Mouse (Mus musculus) heart, embryonic 16.5 days (tissue): ENCODE data around the gene Smok3b. TPM values are rescaled to one million over a fixed set of nuclear protein-coding genes. Genes with fewer than 3 reads are reported as not detected.
A peak's percentile ranks its signal among the peaks of the same experiment; 100 is the strongest.

Source experiments
- ATAC-seq: fragments of 200-750 bp; cut with Nextera tagmentation; replicated peaks from 2 replicates; pipeline ENCODE4 v1.8.0; 2017; ENCODE audit warnings: moderate number of reproducible peaks; ENCODE audit not compliant: insufficient read depth, low FRiP score; ENCODE audit errors: extremely low read depth
- H3K27ac ChIP-seq: fragments of 300-500 bp; sonication (generic); 2 replicates; pipeline ENCODE4 v1.5.1; 2014; ENCODE audit warnings: mild to moderate bottlenecking, low read length, control low read depth, moderate library complexity
- H3K27me3 ChIP-seq: fragments of 300-500 bp; sonication (generic); 2 replicates; pipeline ENCODE4 v1.6.1; 2014; ENCODE audit warnings: low read length, mixed read lengths; ENCODE audit not compliant: control insufficient read depth, insufficient read depth
- H3K36me3 ChIP-seq: fragments of 300-500 bp; sonication (generic); 2 replicates; pipeline ENCODE4 v1.6.1; 2014; ENCODE audit not compliant: control insufficient read depth, insufficient read depth
- H3K4me1 ChIP-seq: fragments of 300-500 bp; sonication (generic); 2 replicates; pipeline ENCODE4 v1.6.1; 2014; ENCODE audit warnings: low read length, mixed read lengths; ENCODE audit not compliant: control insufficient read depth, insufficient read depth
- H3K4me2 ChIP-seq: fragments of 300-500 bp; sonication (generic); 2 replicates; pipeline ENCODE4 v1.6.1; 2014; ENCODE audit warnings: low read depth, mild to moderate bottlenecking, control low read depth, low read length
- H3K4me3 ChIP-seq: fragments of 300-500 bp; sonication (generic); 2 replicates; pipeline ENCODE4 v1.5.1; 2014; ENCODE audit warnings: mild to moderate bottlenecking, control low read depth, low read length
- H3K9ac ChIP-seq: fragments of 300-500 bp; sonication (generic); 2 replicates; pipeline ENCODE4 v1.6.1; 2014; ENCODE audit warnings: low read length, control low read depth
- H3K9me3 ChIP-seq: fragments of 300-500 bp; sonication (generic); replicated peaks from 2 replicates; pipeline ENCODE4 v1.6.1; 2016; ENCODE audit warnings: low read length; ENCODE audit not compliant: control insufficient read depth
- WGBS: fragments of 180-500 bp; shearing (Covaris S2); extraction: QIAGEN DNeasy Blood & Tissue Kit; methylation state at CpG from one replicate; pipeline ENCODE4 v1.1.7; 2014; 5-methylcytosine and 5-hydroxymethylcytosine counted together
- polyA plus RNA-seq: library from polyadenylated mRNA; unstranded; fragments of >200 nt; fragmentation: Nextera tagmentation; extraction: Ambion mirVana; gene quantifications from 2 replicates; pipeline ENCODE4 v1.2.1, GENCODE M21; 2015

Gene Smok3b
- polyA plus RNA-seq, 1 experiment from 2014 or later: not detected

- H3K9me3 ChIP-seq: no peaks in the 10 kb centered on the region
- ATAC-seq: no peak
- H3K36me3 ChIP-seq: no peaks in the 10 kb centered on the region
- H3K4me1 ChIP-seq: no peaks in the 10 kb centered on the region
- H3K4me3 ChIP-seq: no peak overlapping the region
- no peak overlapping the region for H3K4me2 ChIP-seq
- H3K27ac ChIP-seq: no peak overlapping the region
- WGBS: 79% methylated on average over 5 of the region's 5 CpGs
- H3K27me3 ChIP-seq: no peaks in the 10 kb centered on the region
- H3K9ac ChIP-seq: no peak overlapping the region
Measured at GRCm38 (mm10) chr5:138080456-138080855, 59.2 kb downstream of the Smok3b start.

DNA sequence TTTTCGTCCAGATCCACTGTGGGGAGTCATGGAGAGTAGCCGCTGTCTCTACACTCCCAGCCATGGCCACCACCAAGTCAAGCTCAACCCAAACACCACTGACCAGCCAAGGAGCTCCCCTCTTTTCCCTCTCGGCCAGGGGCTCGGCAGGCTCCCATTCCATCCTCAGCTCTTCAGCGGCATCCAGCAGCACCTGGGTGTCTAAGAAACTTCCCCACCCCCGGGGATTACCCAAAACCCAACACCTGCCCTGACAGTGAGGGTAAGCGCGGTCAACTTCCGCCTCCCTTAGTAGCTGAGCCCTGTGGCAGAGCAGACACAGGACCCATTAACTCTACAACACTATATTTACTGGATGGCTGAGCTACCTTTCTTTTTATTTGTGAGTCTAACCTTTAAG is 60.2 kb downstream of the Smok3b start:
- no peak overlapping the region for H3K27ac ChIP-seq
- H3K27me3 ChIP-seq: no peaks in the 10 kb centered on the region
- no peak for ATAC-seq
- H3K4me3 ChIP-seq: no peak overlapping the region
- no peaks in the 10 kb centered on the region for H3K9me3 ChIP-seq
- H3K36me3 ChIP-seq: no peaks in the 10 kb centered on the region
- H3K4me1 ChIP-seq: peaks cover 4% of the 10 kb centered on the region
- H3K9ac ChIP-seq: no peak overlapping the region
- no peak overlapping the region for H3K4me2 ChIP-seq
- 74% methylated on average over 9 of the region's 9 CpGs for WGBS

- H3K9me3 ChIP-seq: no peaks in the 10 kb centered on the region
- peaks cover 8% of the 10 kb centered on the region for H3K4me1 ChIP-seq
- H3K36me3 ChIP-seq: 0 out of 2 replicates have a peak, but pooled peaks cover 2% of the 10 kb centered on the region
- ATAC-seq: no peak
- H3K4me3 ChIP-seq: no peak overlapping the region
- H3K27ac ChIP-seq: no peak overlapping the region
- no peak overlapping the region for H3K4me2 ChIP-seq
- WGBS: 54% methylated on average over 2 of the region's 2 CpGs
- no peak overlapping the region for H3K9ac ChIP-seq
- no peaks in the 10 kb centered on the region for H3K27me3 ChIP-seq
Measured at GRCm38 (mm10) chr5:138083318-138083900, 62.2 kb downstream of the Smok3b start.

DNA sequence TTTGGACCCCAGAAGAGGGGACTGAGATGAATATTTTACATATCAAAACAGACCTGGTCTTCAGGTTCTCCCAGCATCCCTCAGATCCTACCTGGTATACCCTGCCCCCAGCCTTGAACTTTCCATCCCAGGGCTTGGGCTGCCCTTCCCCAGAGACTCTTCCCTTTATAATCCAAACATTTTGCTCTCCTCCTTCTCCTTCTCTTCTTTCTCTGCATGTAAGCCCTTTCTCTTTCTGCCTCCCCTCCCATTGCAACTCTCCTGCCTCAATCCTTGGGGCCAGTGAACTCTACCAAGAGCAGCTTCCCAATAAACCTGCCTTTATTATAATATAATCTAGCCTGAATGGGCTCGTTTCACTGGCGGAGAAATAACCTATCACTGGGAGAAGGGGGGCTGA is 62.7 kb downstream of the Smok3b start:
- 97% methylated on average over 2 of the region's 2 CpGs for WGBS
- Histone ChIP-seq H3K27ac (no peak overlapping the region), H3K4me1 (peaks cover 8% of the 10 kb centered on the region), H3K9ac (no peak overlapping the region), H3K4me3 (no peak overlapping the region), H3K36me3 (0 out of 2 replicates have a peak, but pooled peaks cover 2% of the 10 kb centered on the region), H3K9me3 (no peaks in the 10 kb centered on the region), H3K27me3 (no peaks in the 10 kb centered on the region), H3K4me2 (no peak overlapping the region)
- ATAC-seq: no peak

GRCm38 (mm10) chr5:138084507-138084906 is 63.3 kb downstream of the Smok3b start:
- Histone ChIP-seq H3K27me3 (no peaks in the 10 kb centered on the region), H3K4me2 (peak overlapping the region; percentile 85), H3K27ac (no peak overlapping the region), H3K36me3 (0 out of 2 replicates have a peak, but pooled peaks cover 2% of the 10 kb centered on the region), H3K4me1 (peaks cover 8% of the 10 kb centered on the region), H3K9ac (peak overlapping the region; percentile 99; the same call in 1 of the 2 replicates), H3K9me3 (no peaks in the 10 kb centered on the region), H3K4me3 (peak overlapping the region; percentile 100)
- ATAC-seq: no peak
- WGBS: 46% methylated on average over 2 of the region's 2 CpGs

GRCm38 (mm10) chr5:138084996-138085395 is 63.8 kb downstream of the Smok3b start, which contains the start of gene Zkscan1:
Gene Zkscan1, plus strand, starts transcription at chr5:138085084.
- H3K4me1 ChIP-seq: peaks cover 8% of the 10 kb centered on the region
- H3K9me3 ChIP-seq: no peaks in the 10 kb centered on the region
- peak; percentile 96 for ATAC-seq
- H3K27me3 ChIP-seq: no peaks in the 10 kb centered on the region
- WGBS: under 1% methylated on average over 27 of the region's 27 CpGs
- peak within 1 kb of the TSS; percentile 100 for H3K4me3 ChIP-seq
- H3K36me3 ChIP-seq: 0 out of 2 replicates have a peak, but pooled peaks cover 2% of the 10 kb centered on the region
- peak within 1 kb of the TSS; percentile 91 for H3K27ac ChIP-seq
- peak within 1 kb of the TSS; percentile 85 for H3K4me2 ChIP-seq
- H3K9ac ChIP-seq: peak within 1 kb of the TSS; percentile 99

GRCm38 (mm10) chr5:138085421-138085911 is 64.2 kb downstream of the Smok3b start:
- no peaks in the 10 kb centered on the region for H3K27me3 ChIP-seq
- ATAC-seq: peak; percentile 10; the same call in 1 of the 2 replicates
- H3K4me3 ChIP-seq: peak overlapping the region; percentile 100
- under 1% methylated on average over 18 of the region's 18 CpGs for WGBS
- H3K36me3 ChIP-seq: 0 out of 2 replicates have a peak, but pooled peaks cover 2% of the 10 kb centered on the region
- H3K4me2 ChIP-seq: peak overlapping the region; percentile 85
- peaks cover 8% of the 10 kb centered on the region for H3K4me1 ChIP-seq
- peak overlapping the region; percentile 99 for H3K9ac ChIP-seq
- no peaks in the 10 kb centered on the region for H3K9me3 ChIP-seq
- peak overlapping the region; percentile 91 for H3K27ac ChIP-seq

DNA sequence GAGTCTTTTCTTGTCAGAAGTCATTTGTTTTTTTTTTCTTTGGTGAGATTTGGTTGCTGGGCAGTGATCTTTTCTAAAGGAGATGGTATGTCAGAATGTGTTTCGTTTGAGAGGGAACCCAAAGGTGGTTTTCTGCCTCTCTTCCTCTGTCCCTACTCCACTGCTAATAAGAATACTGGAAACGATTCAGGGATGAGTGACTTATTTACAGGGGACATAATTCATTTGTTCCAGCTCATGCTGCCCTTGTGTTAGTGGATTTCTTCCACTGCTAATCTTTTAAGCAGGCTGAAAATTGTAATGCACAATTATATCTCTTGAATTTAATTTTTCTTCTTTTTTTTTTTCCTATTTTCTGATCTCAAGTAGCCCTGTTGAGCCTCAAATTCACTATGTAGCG is 65.6 kb downstream of the Smok3b start:
- Histone ChIP-seq H3K4me2 (no peak overlapping the region), H3K4me3 (no peak overlapping the region), H3K27ac (no peak overlapping the region), H3K9ac (no peak overlapping the region), H3K27me3 (no peaks in the 10 kb centered on the region), H3K4me1 (peaks cover 8% of the 10 kb centered on the region), H3K36me3 (0 out of 2 replicates have a peak, but pooled peaks cover 2% of the 10 kb centered on the region), H3K9me3 (no peaks in the 10 kb centered on the region)
- ATAC-seq: no peak
- WGBS: 82% methylated on average over 3 of the region's 3 CpGs

- Histone ChIP-seq H3K9me3 (no peaks in the 10 kb centered on the region), H3K27ac (no peak overlapping the region), H3K27me3 (no peaks in the 10 kb centered on the region), H3K9ac (no peak overlapping the region), H3K4me3 (no peak overlapping the region), H3K4me2 (no peak overlapping the region), H3K36me3 (peaks cover 8% of the 10 kb centered on the region), H3K4me1 (peaks cover 8% of the 10 kb centered on the region)
- 83% methylated on average over 3 of the region's 3 CpGs for WGBS
- ATAC-seq: no peak
Measured at GRCm38 (mm10) chr5:138088366-138088765, 67.1 kb downstream of the Smok3b start.
